Mouse (Mus musculus) neural tube, embryonic 13.5 days (tissue): ENCODE results near the gene Ccdc148. TPM values are rescaled to one million over a fixed set of nuclear protein-coding genes. Genes with fewer than 3 reads are reported as not detected.

ENCODE experiments used
- ATAC-seq: fragments of 200-750 bp; cut with Nextera tagmentation; 2 replicates; pipeline ENCODE4 v1.8.0; 2017; ENCODE audit warnings: low read depth, mild to moderate bottlenecking, moderate TSS enrichment, moderate library complexity
- H3K27ac ChIP-seq: fragments of 300-500 bp; sonication (generic); replicated peaks from 2 replicates; pipeline ENCODE4 v1.5.1; 2015; ENCODE audit warnings: moderate library complexity, mild to moderate bottlenecking, inconsistent platforms
- H3K27me3 ChIP-seq: fragments of 300-500 bp; sonication (generic); 2 replicates; pipeline ENCODE4 v1.6.1; 2015; ENCODE audit warnings: mild to moderate bottlenecking, inconsistent platforms
- H3K36me3 ChIP-seq: fragments of 300-500 bp; sonication (generic); 2 replicates; pipeline ENCODE4 v1.6.1; 2015; ENCODE audit warnings: mild to moderate bottlenecking, inconsistent platforms
- H3K4me1 ChIP-seq: fragments of 300-500 bp; sonication (generic); replicated peaks from 2 replicates; pipeline ENCODE4 v1.6.1; 2015; ENCODE audit warnings: inconsistent platforms
- H3K4me2 ChIP-seq: fragments of 300-500 bp; sonication (generic); 2 replicates; pipeline ENCODE4 v1.6.1; 2015; ENCODE audit warnings: inconsistent platforms, mild to moderate bottlenecking, moderate library complexity
- H3K4me3 ChIP-seq: fragments of 300-500 bp; sonication (generic); 2 replicates; pipeline ENCODE4 v1.5.1; 2015; ENCODE audit warnings: mild to moderate bottlenecking, inconsistent platforms
- H3K9ac ChIP-seq: fragments of 300-500 bp; sonication (generic); 2 replicates; pipeline ENCODE4 v1.6.1; 2015; ENCODE audit warnings: moderate library complexity, mild to moderate bottlenecking, inconsistent platforms
- H3K9me3 ChIP-seq: fragments of 300-500 bp; sonication (generic); 2 replicates; pipeline ENCODE4 v1.6.1; 2016; ENCODE audit warnings: inconsistent platforms
- WGBS: fragments of 180-500 bp; shearing (Covaris S2); methylation state at CpG from one replicate; pipeline ENCODE4 v1.1.7; 2015; 5-methylcytosine and 5-hydroxymethylcytosine counted together
- polyA plus RNA-seq: library from polyadenylated mRNA; unstranded; fragments of >200 nt; fragmentation: Nextera tagmentation; extraction: Ambion mirVana; gene quantifications from 2 replicates; pipeline ENCODE4 v1.2.1, GENCODE M21; 2015

Ccdc148 gene
- polyA plus RNA-seq, 1 experiment from 2014 or later: 3.9 TPM

DNA sequence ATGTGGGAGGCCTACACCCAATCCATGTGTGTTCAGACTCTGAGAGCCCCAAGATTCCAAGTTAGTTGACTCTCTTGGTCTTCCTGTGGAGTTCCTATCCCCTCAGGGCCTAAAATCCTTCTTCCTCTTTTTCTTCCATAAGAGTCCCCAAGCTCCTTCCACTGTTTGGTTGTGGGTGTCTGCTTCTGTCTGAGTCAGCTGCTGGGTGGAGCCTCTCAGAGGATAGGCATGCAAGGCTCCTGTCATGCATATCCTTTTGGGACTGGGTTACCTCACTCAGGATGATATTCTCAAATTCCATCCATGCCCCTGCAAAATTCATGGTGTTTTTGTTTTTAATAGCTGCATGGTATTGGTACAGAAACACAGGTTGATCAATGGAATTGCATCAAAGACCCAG, 5.1 kb downstream of the Ccdc148 start:
- no peak for ATAC-seq
- no peak overlapping the region for H3K27ac ChIP-seq
- H3K36me3 ChIP-seq: no peaks in the 10 kb centered on the region
- H3K4me3 ChIP-seq: no peak overlapping the region
- H3K27me3 ChIP-seq: no peaks in the 10 kb centered on the region
- peaks cover 5% of the 10 kb centered on the region for H3K4me1 ChIP-seq
- no peak overlapping the region for H3K4me2 ChIP-seq
- no peaks in the 10 kb centered on the region for H3K9me3 ChIP-seq
- H3K9ac ChIP-seq: no peak overlapping the region

DNA sequence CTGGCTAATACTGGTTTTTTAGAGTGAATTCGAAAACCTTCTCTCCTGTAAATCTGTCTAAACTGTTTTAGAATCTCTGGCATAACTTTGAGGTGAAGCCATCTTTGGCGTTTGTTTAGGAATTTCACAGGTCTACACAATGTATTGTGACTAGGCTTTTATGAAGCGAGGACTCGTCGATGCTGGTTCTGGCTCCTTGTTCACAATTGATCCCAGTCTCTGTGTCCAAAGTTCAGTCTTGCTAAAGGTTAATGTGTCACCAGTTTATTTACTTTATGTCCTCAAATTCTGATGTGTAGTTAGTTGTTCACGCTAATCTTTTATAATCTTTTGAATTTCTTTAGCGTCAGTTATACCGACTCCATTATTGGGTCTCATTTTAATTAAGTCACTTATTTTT, 29.4 kb downstream of the Ccdc148 start:
- Histone ChIP-seq H3K9ac (no peak overlapping the region), H3K4me1 (no peaks in the 10 kb centered on the region), H3K27me3 (no peaks in the 10 kb centered on the region), H3K27ac (no peak overlapping the region), H3K4me3 (no peak overlapping the region), H3K4me2 (no peak overlapping the region), H3K36me3 (no peaks in the 10 kb centered on the region), H3K9me3 (no peaks in the 10 kb centered on the region)
- 85% methylated on average over 8 of the region's 8 CpGs for whole genome bisulfite sequencing
- no peak for ATAC-seq

DNA sequence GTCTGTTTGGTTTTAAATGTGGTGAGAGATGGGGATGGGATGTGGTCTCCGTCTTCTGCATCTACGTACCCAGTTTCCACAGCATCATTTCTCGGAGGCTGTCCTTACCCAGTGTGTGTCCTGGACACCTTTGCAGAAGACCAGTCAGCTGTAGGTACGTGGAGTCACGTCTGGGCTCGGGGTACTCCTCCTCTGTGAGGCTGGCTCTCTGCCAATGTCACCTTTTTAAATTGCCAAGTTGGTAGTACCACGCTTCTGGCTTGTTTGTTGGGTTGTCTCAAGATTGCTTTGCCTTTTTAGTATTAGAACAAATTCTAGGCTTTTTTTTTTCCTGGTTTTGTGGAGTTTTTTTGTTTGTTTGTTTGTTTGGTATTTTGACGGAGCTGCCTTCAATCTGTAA, 30.7 kb downstream of the Ccdc148 start:
- H3K36me3 ChIP-seq: no peaks in the 10 kb centered on the region
- H3K27ac ChIP-seq: no peak overlapping the region
- no peak overlapping the region for H3K4me3 ChIP-seq
- H3K4me1 ChIP-seq: no peaks in the 10 kb centered on the region
- 90% methylated on average over 8 of the region's 8 CpGs for WGBS
- H3K4me2 ChIP-seq: no peak overlapping the region
- H3K9me3 ChIP-seq: no peaks in the 10 kb centered on the region
- H3K9ac ChIP-seq: no peak overlapping the region
- H3K27me3 ChIP-seq: no peaks in the 10 kb centered on the region
- ATAC-seq: no peak

DNA sequence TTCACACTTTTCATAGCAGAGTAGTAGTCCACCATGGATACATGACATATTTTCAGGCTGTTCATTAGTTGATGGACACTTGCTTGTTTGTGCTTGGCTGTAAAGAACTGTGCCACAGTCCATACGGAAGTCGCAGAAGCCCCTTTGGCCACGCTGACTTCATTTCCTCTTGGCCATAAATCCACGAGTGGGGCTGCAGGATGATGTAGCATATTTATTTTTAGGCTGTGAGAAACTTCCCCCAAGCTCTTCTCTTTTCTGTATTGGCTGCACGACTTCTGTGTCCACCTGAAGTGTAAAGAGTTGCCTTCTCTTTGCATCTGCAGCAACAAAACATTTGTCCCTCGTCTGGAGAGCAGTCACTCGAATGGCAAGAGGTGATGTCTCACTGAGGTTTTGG, 31.5 kb downstream of the Ccdc148 start:
- H3K9me3 ChIP-seq: no peaks in the 10 kb centered on the region
- no peak overlapping the region for H3K4me3 ChIP-seq

GRCm38 (mm10) chr2:59055615-59056145, 104.8 kb downstream of the Ccdc148 start:
- 85% methylated on average over 5 of the region's 5 CpGs for WGBS
- no peaks in the 10 kb centered on the region for H3K4me1 ChIP-seq
- no peak overlapping the region for H3K4me3 ChIP-seq
- H3K9me3 ChIP-seq: no peaks in the 10 kb centered on the region
- no peak overlapping the region for H3K27ac ChIP-seq
- H3K9ac ChIP-seq: no peak overlapping the region
- H3K4me2 ChIP-seq: no peak overlapping the region
- no peaks in the 10 kb centered on the region for H3K36me3 ChIP-seq
- H3K27me3 ChIP-seq: no peaks in the 10 kb centered on the region
- ATAC-seq: no peak

More for the DNA sequence above, 31.5 kb downstream of the Ccdc148 start:
- 85% methylated on average over 7 of the region's 7 CpGs for WGBS
- Histone ChIP-seq H3K27me3 (no peaks in the 10 kb centered on the region), H3K36me3 (no peaks in the 10 kb centered on the region), H3K27ac (no peak overlapping the region), H3K4me2 (no peak overlapping the region), H3K4me1 (no peaks in the 10 kb centered on the region), H3K9ac (no peak overlapping the region)
- ATAC-seq: no peak

DNA sequence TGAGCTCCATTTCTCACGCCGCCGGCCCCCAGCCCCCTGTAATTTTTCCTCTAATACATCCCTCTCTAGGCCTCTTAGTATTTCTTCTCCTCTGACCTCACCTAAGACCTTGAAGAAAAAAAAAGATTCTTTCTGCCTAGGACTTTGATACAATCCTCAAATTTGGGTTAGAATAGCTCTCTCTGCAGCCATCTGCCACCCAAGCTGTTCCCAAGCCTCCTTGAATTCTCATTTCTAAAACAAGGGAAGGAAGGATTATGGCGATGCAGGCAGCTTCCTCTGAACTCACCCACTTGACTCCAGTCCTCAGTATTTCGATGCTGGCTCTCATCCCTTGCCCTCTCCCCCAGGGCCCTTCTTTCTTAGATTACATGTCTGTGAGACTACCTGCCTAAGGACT, 106.1 kb downstream of the Ccdc148 start:
- Histone ChIP-seq H3K4me3 (no peak overlapping the region), H3K9ac (no peak overlapping the region), H3K27me3 (no peaks in the 10 kb centered on the region), H3K9me3 (no peaks in the 10 kb centered on the region), H3K36me3 (no peaks in the 10 kb centered on the region), H3K4me1 (peaks cover 5% of the 10 kb centered on the region; the same call in 1 of the 2 replicates), H3K4me2 (no peak overlapping the region), H3K27ac (no peak overlapping the region)
- ATAC-seq: no peak
- 70% methylated on average over 5 of the region's 5 CpGs for WGBS

- 64% methylated on average over 7 of the region's 7 CpGs for WGBS
- Histone ChIP-seq H3K27ac (no peak overlapping the region), H3K9me3 (no peaks in the 10 kb centered on the region), H3K36me3 (no peaks in the 10 kb centered on the region), H3K27me3 (no peaks in the 10 kb centered on the region), H3K9ac (no peak overlapping the region), H3K4me3 (no peak overlapping the region), H3K4me1 (peaks cover 5% of the 10 kb centered on the region; the same call in 1 of the 2 replicates), H3K4me2 (no peak overlapping the region)
- ATAC-seq: no peak
Observed at GRCm38 (mm10) chr2:59053461-59054039, 106.9 kb downstream of the Ccdc148 start.

DNA sequence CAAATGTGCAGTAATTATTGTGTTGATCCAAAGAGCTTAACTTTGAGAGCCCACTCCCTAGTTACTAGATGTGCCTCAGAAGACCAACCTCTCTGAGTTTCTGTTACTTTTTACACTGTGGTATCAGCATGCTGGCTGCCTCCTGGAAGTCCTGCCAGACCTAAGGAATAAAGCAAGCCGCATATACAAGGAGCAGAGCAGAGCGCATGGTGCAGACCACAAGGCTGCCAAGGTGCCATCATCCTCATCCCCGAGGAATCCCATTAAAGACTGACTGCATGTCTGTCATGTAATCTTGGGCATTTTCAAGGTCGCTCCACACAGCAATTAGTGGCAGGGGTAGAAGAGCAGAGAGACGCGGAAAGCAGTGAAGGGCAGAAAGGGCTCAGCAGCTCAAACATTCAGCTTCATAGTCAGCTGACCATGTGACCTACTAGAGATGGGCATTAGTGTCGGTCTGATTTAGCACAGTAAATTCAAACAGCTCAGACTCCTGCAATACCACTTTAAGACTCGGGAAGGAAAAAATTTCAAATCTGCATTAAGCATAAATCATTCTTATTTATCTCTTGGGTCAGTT, 110.1 kb downstream of the Ccdc148 start:
- no peak for ATAC-seq

DNA sequence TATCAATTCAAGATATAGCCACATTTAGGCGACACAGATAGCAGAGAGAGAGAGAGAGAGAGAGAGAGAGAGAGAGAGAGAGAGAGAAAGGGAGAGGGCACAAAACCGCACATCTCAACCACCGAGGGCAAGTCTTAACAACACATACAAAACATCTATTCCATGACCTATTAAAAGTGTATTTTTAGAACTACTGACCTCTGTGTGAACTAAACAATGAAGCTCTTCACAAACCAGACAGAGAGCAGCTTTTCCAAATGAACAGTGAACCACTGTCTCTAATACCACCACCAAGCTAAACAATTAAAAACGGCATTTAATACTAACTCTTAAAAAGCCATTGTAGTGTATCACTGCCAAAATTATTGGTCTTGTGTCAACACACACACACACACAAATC, 110.8 kb downstream of the Ccdc148 start:
- no peak overlapping the region for H3K4me2 ChIP-seq
- WGBS: 45% methylated on average over 4 of the region's 4 CpGs
- no peak overlapping the region for H3K9ac ChIP-seq
- H3K36me3 ChIP-seq: no peaks in the 10 kb centered on the region
- H3K9me3 ChIP-seq: no peaks in the 10 kb centered on the region
- H3K27me3 ChIP-seq: no peaks in the 10 kb centered on the region
- H3K4me3 ChIP-seq: no peak overlapping the region
- peaks cover 5% of the 10 kb centered on the region; the same call in 1 of the 2 replicates for H3K4me1 ChIP-seq
- no peak for ATAC-seq
- H3K27ac ChIP-seq: no peak overlapping the region

More for the DNA sequence above, 110.1 kb downstream of the Ccdc148 start:
- Histone ChIP-seq H3K27ac (no peak overlapping the region), H3K4me2 (no peak overlapping the region), H3K9ac (no peak overlapping the region), H3K4me1 (peaks cover 5% of the 10 kb centered on the region; the same call in 1 of the 2 replicates), H3K36me3 (no peaks in the 10 kb centered on the region), H3K27me3 (no peaks in the 10 kb centered on the region), H3K9me3 (no peaks in the 10 kb centered on the region), H3K4me3 (no peak overlapping the region)
- WGBS: 52% methylated on average over 8 of the region's 8 CpGs

DNA sequence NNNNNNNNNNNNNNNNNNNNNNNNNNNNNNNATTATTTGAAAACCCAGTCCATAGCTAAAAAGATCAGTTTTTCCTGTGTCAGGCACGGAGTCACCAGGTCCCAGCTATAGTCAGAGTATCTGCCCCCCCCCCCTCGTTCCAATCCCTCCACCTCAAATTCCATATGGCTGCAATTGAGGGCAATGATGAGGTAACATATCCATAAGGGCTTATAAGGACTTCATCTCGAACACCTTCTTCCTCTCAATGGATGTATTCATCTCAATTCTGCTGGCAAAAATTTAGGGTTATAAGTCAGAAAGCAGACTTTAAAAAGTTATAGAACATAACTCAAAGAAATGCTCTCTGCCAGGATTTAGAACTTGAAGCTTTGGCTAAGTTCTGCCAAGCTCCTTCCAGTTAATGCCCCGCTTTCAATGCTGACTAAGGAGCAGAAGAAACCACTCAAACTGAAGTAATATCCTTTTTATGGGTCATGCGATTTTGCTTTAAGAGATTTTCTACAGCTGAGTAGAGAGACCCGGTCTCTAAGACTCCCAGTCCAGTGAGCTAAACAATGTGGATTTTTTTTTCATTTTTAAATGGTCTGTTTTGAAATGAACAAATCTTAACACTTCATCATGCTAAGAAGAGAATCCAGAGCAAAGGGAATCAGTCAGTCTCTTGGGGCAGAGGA, 111.6 kb downstream of the Ccdc148 start:
- H3K9me3 ChIP-seq: no peaks in the 10 kb centered on the region
- H3K27ac ChIP-seq: no peak overlapping the region
- WGBS: 57% methylated on average over 6 of the region's 6 CpGs
- H3K27me3 ChIP-seq: no peaks in the 10 kb centered on the region
- no peak overlapping the region for H3K4me2 ChIP-seq
- H3K4me1 ChIP-seq: peaks cover 11% of the 10 kb centered on the region; the same call in 1 of the 2 replicates
- no peak for ATAC-seq
- H3K36me3 ChIP-seq: no peaks in the 10 kb centered on the region
- H3K4me3 ChIP-seq: no peak overlapping the region
- no peak overlapping the region for H3K9ac ChIP-seq

DNA sequence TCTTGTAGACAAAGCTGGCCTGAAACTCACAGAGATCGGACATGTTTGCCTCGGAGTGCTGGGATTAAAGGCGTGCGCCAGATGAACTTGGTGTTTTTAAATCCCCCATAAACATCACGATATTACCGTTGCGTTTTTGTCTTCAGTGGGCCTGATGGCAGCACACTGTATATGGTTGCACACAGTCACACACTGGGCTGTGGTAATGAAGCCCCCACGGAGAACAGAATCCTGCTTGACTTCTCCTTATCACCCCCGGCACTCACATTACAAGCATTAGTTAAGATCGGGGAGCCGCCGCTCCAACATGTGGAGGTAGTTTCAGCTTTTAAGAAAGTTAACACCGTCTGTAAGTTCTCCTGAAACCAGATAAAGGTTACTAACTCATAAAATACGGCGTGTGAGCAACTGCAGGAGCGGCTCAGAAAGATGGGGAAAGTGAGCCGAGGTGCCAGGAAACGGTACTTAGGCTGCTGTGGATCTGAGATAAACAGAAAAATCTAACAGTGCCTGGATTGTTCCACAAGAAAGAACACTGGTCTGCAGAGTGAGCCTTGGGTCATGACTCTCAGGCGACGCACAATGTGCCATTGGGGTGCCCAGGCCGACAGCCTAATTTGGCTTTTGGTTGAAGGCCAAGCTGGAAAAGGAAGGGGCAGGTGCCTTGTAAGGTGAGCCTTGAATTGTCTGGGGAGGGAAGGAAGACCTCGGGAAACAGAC, 117.0 kb downstream of the Ccdc148 start:
- Histone ChIP-seq H3K9ac (no peak overlapping the region), H3K36me3 (no peaks in the 10 kb centered on the region), H3K27ac (no peak overlapping the region), H3K27me3 (no peaks in the 10 kb centered on the region), H3K9me3 (no peaks in the 10 kb centered on the region), H3K4me3 (no peak overlapping the region), H3K4me2 (no peak overlapping the region), H3K4me1 (0 out of 2 replicates have a peak, but pooled peaks cover 10% of the 10 kb centered on the region)
- WGBS: 78% methylated on average over 22 of the region's 22 CpGs
- ATAC-seq: no peak

- no peak overlapping the region for H3K9ac ChIP-seq
- no peak for ATAC-seq
- no peak overlapping the region for H3K4me2 ChIP-seq
- H3K27ac ChIP-seq: no peak overlapping the region
- H3K9me3 ChIP-seq: no peaks in the 10 kb centered on the region
- H3K4me3 ChIP-seq: no peak overlapping the region
- 0 out of 2 replicates have a peak, but pooled peaks cover 10% of the 10 kb centered on the region for H3K4me1 ChIP-seq
- WGBS: 66% methylated on average over 13 of the region's 13 CpGs
- H3K36me3 ChIP-seq: no peaks in the 10 kb centered on the region
- no peaks in the 10 kb centered on the region for H3K27me3 ChIP-seq
Observed at GRCm38 (mm10) chr2:59042616-59043015, 117.9 kb downstream of the Ccdc148 start.
